Mouse (Mus musculus) cerebellum, postnatal 10 days (tissue): ENCODE measurements around the gene Bicc1.

Source experiments
- DNase-seq, 2 experiments: peaks; one replicate each; pipeline ENCODE4 v3.0.0; 2021; ENCODE audit warnings: mixed read lengths in 2 of 2

The Bicc1 gene

DNA sequence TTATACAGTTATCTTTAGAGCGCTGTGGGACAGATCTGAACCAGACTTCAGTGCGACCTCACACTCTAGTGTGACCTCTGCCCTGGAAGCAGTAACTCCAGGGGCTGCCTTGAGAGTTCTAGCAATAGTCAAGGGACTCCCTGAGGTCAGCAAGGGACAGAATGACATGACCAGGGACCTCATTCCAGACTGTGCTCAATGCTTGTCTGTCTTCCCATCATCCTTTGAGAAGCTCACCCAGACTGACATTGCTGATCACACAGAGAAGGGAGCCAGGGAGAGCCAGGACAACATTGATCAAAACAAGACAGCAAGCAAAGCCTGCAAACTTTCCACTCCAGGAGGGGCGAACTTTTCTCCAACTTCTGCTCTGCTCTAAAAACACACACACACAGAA, 38.7 kb downstream of the Bicc1 start:
- DNase-seq: no peak

DNA sequence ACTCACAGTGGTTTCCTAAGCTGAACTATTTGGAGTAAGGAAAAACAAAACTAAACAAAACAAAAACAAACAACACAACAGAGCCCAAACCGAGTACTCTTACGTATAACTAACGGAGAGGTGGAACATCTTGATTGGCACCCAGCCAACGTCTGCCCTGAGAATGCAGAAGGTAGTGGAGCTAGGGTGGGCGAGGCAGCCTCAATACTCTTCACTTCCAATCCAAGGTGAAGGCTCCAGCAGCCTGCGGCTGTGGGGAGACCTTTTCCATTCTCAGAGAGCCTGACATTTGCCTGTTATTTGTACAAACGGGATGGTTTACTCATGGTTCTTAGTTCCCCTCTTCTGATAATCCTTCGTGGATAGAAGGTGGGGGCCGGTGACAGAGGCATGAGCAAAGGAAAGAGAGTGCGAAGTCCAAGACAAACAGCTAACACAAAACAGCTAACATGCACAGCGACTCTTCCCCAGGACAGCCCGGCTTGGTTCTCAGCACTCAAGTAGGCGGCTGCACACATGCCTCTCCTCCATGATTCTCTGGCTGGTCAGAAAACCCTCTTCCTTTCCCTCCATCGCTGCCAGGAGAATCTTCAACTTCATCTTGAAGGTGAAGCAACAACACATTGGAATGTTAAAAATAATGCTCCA, 39.3 kb downstream of the Bicc1 start:
- DNase-seq: peak; percentile 17 to 23

DNA sequence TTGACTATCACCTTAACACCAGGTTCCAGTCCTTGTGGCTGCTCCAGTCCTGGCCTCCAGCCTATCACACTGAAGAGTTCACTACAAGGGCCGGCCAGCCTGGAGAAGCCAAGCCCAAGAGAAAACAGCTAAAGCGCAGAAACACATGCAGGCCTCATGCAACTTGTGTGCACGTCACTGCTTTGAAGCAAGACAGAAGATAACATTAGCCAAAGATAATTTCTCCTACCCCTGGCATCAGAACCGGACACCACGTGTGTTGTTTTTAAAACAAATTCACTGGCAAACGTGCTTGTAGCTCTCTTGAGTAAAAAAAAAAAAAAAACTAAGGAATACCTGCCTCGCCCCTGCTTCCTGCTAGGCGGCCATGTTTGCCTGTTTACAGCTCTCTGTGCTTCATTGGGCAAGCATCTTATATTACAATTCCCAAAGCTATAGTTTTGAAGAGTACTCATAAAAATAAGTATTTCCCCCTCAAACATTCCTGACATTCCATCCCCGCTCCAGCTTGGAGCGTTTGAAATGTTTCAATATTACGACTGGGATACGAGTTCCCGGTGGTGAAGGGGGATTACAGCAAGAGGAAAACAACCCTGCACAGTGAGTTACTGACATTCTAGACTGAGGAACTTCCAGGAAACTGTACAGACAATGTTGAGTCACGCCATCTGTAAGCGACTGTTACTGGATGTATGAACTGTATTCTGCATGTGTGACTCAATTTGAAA, 40.2 kb downstream of the Bicc1 start:
- no peak for DNase-seq

DNA sequence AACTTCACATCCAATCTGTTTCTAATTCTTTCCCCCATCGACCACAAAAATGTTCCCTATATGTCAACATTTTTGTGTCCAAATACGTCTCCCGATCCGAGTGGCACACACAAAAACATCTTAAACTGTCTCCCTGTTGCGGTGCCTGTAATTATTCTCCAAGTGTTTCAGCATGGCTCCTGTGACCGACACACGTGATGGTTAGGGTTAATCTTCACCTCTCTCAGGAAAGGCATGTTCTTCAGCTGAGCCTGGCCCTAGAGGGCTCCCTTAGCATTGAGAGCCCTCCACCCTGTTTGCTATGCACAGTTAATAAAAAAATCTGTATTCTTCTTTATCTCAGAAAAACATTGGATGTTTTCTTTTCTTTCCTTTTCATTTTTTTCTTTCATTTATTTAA, 41.7 kb downstream of the Bicc1 start:
- no peak for DNase-seq

DNA sequence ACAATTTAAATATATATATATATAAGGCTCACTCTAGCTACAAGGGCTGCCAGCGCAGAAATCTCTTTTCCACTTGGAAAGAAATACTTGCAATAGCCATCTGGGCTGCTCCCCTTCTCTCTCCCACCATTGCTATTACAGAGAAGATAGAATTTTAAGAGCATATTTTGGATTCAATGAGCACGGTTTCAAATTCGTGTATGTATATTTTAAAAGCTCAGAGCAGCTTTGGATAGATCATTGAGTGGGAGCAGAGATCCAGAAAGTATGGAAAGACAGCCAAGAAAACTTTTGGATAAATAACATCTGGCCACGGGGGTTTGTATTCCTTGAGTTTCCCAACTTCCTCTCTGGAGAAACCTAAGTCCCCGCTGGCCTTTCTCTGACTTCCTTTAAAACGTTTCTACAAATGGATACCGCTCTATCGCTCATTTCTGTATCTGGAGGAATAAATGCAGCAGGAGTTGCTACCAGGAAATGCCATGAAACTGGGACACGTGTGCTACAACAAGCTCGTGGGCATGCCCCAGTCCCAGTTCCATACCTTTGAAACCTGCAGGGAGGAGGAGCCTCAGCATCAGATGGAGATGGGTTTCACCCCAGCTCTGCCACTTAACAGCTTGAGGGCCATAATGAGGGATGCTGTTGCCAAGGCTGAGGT, 45.1 kb downstream of the Bicc1 start:
- no peak for DNase-seq

DNA sequence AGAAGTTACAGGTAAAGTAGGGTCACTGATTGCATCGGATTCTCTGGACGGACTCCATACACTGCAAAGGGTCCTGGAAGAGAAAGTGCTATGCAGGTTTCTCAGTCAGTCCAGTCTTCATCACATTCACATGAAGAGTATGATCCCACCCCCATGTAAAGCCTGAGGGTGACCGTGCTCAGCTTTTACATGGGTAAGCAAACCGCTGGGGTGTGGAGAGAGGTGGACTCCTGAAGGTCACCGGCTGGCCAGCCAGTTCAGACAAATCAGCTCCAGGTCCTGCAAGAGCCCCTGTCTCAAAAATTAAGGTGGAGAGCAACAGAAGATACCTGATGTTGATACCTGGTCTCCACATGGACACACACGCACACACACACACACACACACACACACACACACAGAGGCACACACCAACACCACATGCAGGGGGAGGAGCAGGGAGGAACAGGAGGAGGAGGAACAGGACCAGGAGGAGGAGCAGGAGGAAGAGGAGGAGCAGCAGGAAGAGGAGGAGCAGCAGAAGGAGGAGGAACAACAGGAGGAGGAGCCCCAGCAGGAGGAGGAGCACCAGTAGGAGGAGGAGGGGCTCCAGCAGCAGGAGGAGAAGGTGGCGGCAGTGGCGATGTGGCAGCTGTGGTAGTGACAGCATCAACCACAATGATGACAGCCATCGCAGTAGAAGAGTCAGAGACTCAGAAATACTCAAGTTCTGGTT, 52.9 kb downstream of the Bicc1 start:
- DNase-seq: no peak

DNA sequence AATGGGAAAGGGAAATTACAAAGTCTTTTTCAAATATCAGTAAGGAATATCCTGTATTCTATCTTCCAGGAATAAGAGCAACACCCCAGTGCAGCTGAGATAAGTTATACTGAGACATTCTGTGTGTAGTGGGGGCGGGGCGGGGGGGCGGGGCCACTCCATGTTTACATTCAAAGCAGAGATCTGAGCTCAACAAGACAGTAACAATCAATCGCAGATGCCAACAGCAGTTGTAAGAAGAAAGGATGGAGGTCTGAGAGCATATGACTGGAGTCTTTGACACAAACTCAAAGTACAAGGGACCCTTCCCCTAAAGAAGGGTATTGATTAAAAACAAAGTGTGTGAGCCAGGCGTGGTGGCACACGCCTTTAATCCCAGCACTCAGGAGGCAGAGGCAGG, 54.7 kb downstream of the Bicc1 start:
- DNase-seq: no peak

DNA sequence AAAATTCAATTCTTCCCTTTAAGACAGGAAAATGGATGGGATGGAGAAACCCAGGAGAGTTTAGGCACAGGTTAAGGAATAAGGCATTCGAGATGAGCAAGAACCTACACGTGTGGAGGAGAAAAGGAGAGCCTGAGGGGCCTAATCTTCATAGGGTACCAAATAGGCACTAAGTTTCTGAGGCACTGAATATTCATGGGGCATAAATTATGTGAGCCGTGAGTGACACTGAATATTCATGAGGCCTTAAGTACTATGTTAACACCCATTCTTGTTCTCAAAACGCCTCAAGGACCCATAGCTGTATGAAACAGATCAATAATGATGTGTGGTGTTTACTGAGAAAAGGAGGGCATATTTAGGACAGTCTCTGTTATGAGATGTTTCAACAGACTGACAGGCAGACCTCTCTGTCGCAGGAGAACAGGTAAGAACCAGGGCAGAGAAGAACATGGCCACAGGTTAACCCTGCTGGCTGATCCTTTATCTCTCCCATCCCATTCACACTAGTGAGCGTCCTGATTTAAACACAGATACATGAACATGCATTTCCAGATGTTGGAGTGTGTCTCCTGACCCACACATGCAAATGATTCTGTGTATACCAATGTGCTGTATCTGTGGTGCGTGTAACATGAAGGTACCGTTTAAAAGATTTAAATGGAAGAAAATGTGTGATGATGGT, 58.5 kb downstream of the Bicc1 start:
- DNase-seq: no peak

DNA sequence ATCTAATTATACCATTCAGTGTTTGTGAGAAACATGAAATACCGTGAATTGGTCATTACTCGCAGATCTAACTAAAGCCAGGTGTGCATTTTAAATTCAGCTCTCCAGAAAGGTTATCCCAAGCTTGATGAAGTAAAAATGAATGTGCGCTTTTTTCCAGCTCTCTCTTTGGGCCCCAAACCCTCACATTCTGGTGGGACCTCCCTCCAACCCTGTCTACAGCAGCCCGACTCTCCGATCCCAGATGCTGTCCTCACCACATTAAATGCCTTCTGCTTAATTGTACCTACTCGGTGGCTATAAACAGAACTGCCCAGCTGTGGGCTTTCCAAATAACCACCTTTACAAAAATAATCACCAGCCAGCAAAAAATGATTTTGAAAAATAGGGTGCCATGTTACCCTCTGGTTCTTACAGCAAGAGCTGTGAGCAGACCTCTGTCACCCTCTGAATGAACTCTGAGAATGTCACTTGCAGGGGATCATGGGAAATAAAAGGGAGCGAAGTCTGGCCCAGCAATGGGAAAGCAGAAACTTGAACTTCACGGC, 64.7 kb downstream of the Bicc1 start:
- no peak for DNase-seq

DNA sequence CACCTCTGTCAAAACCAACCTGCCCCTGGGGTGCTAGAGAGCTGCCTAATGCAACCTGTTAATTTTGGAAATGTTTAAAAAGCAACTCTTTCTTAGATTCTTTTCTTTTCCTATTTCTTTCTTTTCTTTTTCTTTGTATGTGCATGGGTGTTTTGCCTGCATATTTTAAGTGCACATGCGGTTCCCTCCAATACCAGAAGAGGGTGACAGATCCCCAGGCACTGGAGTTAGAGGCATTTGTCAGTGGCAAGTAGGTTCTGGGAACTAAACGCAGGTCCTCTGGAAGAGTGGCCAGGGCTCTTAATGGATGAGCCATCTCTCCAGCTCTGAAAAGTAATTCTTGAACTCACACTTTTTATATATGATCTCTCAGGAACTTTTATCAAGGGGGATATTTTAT, 66.2 kb downstream of the Bicc1 start:
- no peak for DNase-seq

DNA sequence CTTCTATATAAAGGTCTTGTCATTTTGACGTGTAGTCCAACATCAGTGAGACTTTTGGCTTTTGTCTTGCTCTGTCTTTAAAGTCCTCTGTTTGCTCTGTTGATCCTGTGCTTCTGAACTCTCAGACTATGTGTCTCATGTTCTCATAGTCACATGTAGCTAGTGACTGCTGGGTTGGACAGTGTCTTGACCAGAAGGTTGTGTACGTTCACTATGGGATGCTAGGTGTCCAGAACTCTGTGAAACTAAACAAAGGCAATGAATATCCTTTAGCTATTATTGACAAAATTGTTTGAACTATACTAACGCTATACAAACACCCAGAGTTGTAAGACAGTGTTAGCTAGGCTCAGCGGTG, 72.2 kb downstream of the Bicc1 start:
- no peak for DNase-seq

DNA sequence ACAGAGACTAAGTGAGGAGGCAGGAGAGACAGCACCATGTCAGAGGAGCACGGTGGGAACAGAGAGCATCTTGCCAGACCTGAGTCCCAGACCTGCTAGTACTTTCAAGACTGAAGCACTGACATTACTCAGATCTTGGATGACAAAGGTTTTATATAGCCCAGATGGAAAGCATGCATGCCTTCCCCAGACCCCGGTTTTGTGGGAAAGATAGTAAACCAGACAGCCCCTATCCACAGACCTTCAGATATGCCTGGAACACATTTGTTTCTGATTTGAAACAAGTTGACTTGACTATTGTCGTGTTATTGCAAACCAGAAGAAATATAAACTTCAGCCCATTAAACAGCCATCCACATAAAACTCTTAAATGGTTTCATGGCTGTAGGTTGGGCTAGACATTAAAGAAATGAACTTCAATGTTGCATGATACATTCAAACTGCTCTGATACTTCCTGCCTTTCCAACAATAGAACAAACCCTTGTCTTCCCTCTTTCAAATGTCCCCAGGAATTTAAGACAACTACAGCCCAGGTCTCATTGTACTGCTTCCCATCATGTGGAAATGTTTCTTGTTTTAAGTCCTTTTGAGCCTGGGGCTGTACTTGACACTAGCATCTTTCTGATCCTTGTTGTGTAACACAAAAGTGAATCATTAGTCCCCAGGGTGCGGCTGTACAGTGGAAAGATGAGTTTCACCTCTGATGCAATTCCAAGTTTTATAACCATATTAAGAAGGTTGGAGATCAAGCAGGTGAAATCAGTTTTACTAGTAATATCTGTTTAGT, 72.7 kb downstream of the Bicc1 start:
- no peak for DNase-seq

DNA sequence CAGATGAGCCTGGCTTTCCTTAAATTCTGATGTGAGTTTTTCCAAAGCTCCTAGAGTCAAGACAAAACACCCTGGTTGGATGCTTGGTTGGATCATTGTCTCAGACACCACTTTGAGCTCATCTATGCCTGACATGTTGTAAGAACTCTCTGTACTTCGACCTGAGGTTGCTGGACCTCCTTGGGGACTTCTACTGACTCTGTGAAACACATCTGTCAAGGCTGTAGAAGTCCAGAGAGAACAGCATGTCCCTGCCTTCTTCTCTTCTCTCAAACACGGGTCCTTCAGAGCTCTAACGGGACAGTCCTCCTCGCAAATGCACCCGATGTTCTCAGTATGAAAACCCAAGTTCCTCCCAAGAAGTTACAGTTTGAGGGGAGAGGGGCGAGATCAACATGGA, 76.5 kb downstream of the Bicc1 start:
- no peak for DNase-seq

DNA sequence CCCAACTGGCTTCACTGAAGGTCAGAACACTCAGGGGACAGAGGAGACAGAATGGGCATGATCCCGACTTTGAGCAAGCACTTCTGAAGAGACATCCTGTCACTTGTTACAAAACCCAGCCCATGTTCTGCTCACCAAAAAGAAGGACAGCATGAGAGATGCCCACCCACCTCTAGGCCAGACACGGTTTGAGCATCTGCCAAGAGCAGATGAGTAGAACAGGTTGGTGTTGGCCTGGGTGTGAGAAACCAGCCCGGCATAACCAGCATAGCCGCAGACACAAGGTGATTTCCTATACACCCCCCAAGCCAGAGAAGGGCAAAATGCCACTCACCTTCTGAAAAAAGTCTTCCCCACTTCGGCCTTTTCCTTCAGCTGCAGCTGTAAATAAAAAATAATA, 80.6 kb downstream of the Bicc1 start:
- DNase-seq: no peak

DNA sequence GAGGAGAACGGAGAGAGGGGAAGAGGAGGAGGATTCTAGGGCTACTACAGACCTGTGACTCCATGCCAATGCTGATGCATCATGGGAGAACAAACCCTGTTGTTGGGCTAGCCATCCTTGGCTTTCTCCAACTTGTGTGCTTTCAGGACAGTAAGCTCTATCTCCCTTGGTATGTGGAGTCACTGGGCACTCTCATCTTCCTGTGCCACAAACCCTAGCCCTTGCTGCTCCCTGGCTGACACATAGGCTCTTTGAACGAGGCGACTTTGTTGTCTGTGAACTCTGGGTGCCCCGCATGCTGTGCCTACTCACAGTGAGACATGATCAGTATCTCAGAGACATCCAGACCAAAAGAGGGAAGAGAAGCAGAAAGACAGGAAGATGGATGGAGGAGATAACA, 94.5 kb downstream of the Bicc1 start:
- DNase-seq: no peak

DNA sequence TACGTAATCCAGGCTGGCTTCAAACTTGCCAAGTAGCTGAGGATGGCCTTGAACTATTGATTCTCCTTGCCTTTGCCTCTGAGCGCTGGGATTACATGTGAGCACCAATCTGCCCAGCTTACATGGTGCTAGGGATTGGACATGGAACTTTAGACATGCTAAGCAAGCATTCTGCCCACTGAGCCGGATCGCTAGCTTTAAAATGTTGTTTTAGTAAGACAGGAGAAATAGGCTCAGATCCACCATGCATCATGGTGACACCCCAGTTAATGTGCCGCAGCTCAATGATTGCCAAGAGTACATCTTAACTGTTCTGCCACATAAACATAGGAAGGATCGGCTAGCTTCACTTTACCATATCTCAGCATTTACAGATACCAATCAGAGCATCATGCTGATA, 94.9 kb downstream of the Bicc1 start:
- DNase-seq: no peak

DNA sequence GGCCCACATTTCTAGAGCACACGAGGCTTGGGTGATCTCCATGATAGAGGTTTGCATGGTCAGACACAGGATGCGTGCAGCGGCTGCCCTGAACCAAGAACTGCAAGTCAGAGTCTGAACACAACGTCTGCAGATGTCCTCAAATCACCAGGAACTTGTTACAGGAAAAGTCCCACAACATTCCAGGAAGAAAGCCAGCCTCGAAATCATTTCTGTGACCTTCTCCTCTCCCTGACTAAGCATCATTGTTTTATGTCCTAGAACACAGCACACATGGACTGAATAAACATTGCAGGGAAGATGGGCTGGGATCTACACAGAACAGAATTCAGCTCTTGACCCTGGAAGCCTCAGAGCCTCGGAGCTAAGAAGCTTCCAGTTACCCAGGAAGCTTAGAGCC, 97.3 kb downstream of the Bicc1 start:
- no peak for DNase-seq

DNA sequence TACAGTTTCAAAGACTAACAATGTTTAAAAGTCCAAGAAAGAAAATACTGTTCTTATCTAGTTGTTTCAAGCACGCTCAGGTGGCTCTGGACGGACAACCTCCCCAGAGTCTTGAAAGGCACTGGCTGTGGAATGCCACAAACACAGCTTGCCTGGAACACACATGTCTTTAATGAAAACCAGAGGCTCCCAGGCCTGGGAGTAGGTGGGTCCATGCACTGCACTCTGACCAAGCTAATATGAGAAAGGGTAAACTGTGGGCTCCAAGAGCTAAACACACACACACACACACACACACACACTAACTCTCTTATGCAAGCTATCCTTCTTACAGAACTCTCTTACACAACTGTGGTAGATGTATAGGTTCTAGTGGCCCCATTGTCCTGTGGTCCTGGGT, 99.2 kb downstream of the Bicc1 start:
- no peak for DNase-seq

DNA sequence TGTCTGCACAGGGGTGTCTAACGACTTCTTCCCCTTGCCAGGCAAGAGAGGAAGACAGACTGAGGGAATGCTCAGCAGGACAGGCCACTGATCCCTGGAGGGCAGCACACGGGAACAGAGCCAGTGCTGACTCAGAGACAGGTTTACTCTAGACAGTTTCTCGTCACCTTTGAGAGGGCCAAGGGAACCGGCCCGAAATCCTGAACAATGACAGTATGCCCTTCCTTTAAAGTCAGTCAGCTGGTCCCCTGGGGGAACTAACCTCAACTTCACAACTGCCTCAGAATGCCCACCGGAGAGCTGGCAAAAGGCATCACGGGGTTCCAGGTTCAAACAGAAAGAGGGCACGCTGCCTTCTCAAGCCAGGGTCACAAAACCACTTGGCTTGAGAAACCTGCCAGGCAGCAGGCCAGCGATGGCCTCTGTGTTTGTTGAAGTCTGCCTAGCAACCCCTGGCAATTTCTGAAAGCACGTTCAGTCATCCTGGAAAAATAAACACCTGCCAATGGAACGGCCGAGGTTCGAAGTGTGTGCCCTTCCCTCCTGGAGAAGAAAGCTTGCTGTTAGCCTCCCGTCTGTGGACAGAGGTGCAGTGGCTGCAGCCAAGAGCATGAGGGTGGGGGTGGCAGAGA, 100.8 kb downstream of the Bicc1 start:
- peak; percentile 67 to 68 for DNase-seq

DNA sequence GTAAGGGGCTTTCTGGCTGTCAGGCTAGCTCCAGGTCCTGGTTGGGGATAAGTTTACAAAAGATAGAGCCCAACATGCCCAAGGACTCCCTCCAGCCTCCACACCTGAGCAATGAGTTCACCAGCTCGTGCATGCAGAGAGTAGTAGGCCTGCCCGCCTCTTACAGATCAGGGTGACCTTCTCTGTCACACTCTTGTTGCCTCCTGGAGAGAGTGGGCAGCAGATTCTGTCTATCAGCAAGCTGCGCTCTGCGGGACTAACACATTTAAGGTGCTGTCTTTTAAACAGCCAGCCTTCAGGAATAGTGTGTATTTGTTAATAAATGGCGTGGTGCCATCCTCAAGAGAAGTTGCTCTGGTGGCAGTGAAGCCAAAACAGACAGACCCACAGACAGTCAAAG, 101.4 kb downstream of the Bicc1 start:
- DNase-seq: no peak

DNA sequence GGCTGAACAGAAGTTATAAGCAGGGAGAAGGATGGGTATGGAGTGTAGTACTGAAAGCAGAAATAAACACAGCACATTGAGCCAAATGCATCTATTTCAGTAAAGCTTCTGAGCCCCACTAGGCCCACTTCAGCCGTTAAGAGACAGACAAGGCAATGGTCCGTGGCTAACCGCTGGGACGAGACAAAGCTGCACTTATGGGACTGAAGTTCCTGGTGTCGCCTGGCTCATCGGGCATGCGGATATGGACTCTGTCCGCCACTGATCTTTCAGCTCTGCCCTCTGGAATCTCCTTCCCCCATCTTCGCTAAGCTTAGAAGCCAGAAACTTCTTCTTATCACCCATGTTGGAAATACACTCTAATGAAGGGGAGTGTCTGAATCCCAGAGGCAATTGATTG, 106.8 kb downstream of the Bicc1 start:
- no peak for DNase-seq

DNA sequence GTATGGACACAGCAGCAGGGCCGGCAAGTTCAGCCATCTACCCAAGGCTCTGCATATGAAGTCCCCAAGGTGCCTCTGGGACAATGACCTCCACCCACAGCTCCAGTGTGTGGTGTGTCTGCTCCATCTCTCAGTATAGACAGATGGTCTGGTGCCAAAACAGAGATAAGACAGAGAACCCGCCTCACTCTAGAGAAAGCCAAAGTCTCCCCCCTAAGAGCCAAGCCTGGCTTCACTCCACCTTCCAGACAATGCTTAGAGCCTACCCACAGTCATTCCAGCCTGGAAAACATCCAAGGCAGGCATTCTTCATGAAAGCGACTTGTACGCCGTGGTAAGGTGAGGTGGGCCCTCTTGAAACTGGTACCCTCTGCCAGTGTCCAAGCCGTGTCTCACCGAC, 107.3 kb downstream of the Bicc1 start:
- peak; percentile 47 to 56 for DNase-seq
